In genomic region chr5:67848511-67849014, GRCm38 (mm10) we compare ENCODE assay signal across 8 mouse cellular contexts. TPM values are rescaled to one million over a fixed set of nuclear protein-coding genes. Genes with fewer than 3 reads are reported as not detected.
A peak's percentile ranks its signal among the peaks of the same experiment; 100 is the strongest.
DNase-seq lines count a peak whose midpoint lies in the region; ATAC-seq lines count a peak whose summit lies in the region.
"Had no signal": no experiment of that assay in that cellular context is flagged by ENCODE, and none has a peak within 500 bp of the region (broad histone marks: within the 10 kb centered on the region; RNA-seq: fewer than 3 reads in every experiment).

No protein-coding gene starts in this region.

- no peak overlapping the region for H3K27ac ChIP-seq in kidney, embryonic 16.5 days (ENCODE audit: low read length)
- H3K27ac ChIP-seq in forebrain, embryonic 13.5 days = peak overlapping the region; percentile 81; the same call in 1 of the 2 replicates
- H3K27ac ChIP-seq in hindbrain, embryonic 15.5 days (replicated peaks) = peak overlapping the region; percentile 92
- H3K27ac ChIP-seq in midbrain, embryonic 14.5 days (replicated peaks; ENCODE audit: low read depth, low read length) = peak overlapping the region; percentile 92

- no peak for DNase-seq in kidney, adult 11 months
- DNase-seq in midbrain, embryonic 14.5 days = peak; percentile 56
- no peak for DNase-seq in left cerebral cortex, adult 9 months (ENCODE audit: low spot score in 2 of 2)
- no peak for DNase-seq in gastrocnemius, adult 18-20 months (ENCODE audit: low spot score)
- DNase-seq: kidney, postnatal 25 days had no signal

- ATAC-seq in kidney, embryonic 16.5 days (ENCODE audit: low FRiP score, low TSS enrichment) = no peak
- ATAC-seq in forebrain, embryonic 13.5 days = no peak
- no peak for ATAC-seq in hindbrain, embryonic 15.5 days (ENCODE audit: low FRiP score, low read depth)
- ATAC-seq in midbrain, embryonic 14.5 days (ENCODE audit: low FRiP score, low TSS enrichment) = no peak

- H3K4me3 ChIP-seq in kidney, embryonic 16.5 days (ENCODE audit: low read length) = no peak overlapping the region
- no peak overlapping the region for H3K4me3 ChIP-seq in forebrain, embryonic 13.5 days
- peak overlapping the region; percentile 73 for H3K4me3 ChIP-seq in hindbrain, embryonic 15.5 days
- peak overlapping the region; percentile 89 for H3K4me3 ChIP-seq in midbrain, embryonic 14.5 days (replicated peaks; ENCODE audit: low read depth, low read length)

- H3K9ac ChIP-seq in kidney, embryonic 16.5 days (replicated peaks; ENCODE audit: low read length) = no peak overlapping the region
- no peak overlapping the region for H3K9ac ChIP-seq in forebrain, embryonic 13.5 days
- no peak overlapping the region for H3K9ac ChIP-seq in hindbrain, embryonic 15.5 days
- peak overlapping the region; percentile 34; the same call in 1 of the 2 replicates for H3K9ac ChIP-seq in midbrain, embryonic 14.5 days (replicated peaks; ENCODE audit: low read length)

- H3K27me3 ChIP-seq in kidney, embryonic 16.5 days (ENCODE audit: insufficient read depth, low read length) = no peaks in the 10 kb centered on the region
- H3K27me3 ChIP-seq in forebrain, embryonic 13.5 days = no peaks in the 10 kb centered on the region
- H3K27me3 ChIP-seq in hindbrain, embryonic 15.5 days = no peaks in the 10 kb centered on the region
- no peaks in the 10 kb centered on the region for H3K27me3 ChIP-seq in midbrain, embryonic 14.5 days (ENCODE audit: control insufficient read depth, insufficient read depth, low read length)

- H3K9me3 ChIP-seq in kidney, embryonic 16.5 days (ENCODE audit: low read length) = no peaks in the 10 kb centered on the region
- H3K9me3 ChIP-seq in forebrain, embryonic 13.5 days (replicated peaks) = no peaks in the 10 kb centered on the region
- no peaks in the 10 kb centered on the region for H3K9me3 ChIP-seq in hindbrain, embryonic 15.5 days
- no peaks in the 10 kb centered on the region for H3K9me3 ChIP-seq in midbrain, embryonic 14.5 days (ENCODE audit: control insufficient read depth, low read length)

- peak overlapping the region; percentile 97; the same call in 1 of the 2 replicates for H3K4me2 ChIP-seq in kidney, embryonic 16.5 days (replicated peaks; ENCODE audit: low read depth, low read length)
- peak overlapping the region; percentile 80 for H3K4me2 ChIP-seq in forebrain, embryonic 13.5 days
- H3K4me2 ChIP-seq in hindbrain, embryonic 15.5 days = peak overlapping the region; percentile 73
- H3K4me2 ChIP-seq in midbrain, embryonic 14.5 days (ENCODE audit: low read length) = peak overlapping the region; percentile 75

- peaks cover 27% of the 10 kb centered on the region for H3K4me1 ChIP-seq in kidney, embryonic 16.5 days (ENCODE audit: insufficient read depth, low read length)
- peaks cover 35% of the 10 kb centered on the region for H3K4me1 ChIP-seq in forebrain, embryonic 13.5 days
- peaks cover 36% of the 10 kb centered on the region for H3K4me1 ChIP-seq in hindbrain, embryonic 15.5 days (replicated peaks)
- H3K4me1 ChIP-seq in midbrain, embryonic 14.5 days (ENCODE audit: control insufficient read depth, insufficient read depth, low read length) = peaks cover 32% of the 10 kb centered on the region

- H3K36me3 ChIP-seq in kidney, embryonic 16.5 days (ENCODE audit: insufficient read depth, low read length) = no peaks in the 10 kb centered on the region
- H3K36me3 ChIP-seq in forebrain, embryonic 13.5 days (ENCODE audit: poor library complexity, severe bottlenecking) = no peaks in the 10 kb centered on the region
- no peaks in the 10 kb centered on the region for H3K36me3 ChIP-seq in hindbrain, embryonic 15.5 days
- H3K36me3 ChIP-seq in midbrain, embryonic 14.5 days (ENCODE audit: control insufficient read depth, insufficient read depth, low read length) = no peaks in the 10 kb centered on the region

- 54% methylated on average over 12 of the region's 12 CpGs for WGBS in kidney, embryonic 16.5 days
- WGBS in forebrain, embryonic 13.5 days = 58% methylated on average over 12 of the region's 12 CpGs
- WGBS in hindbrain, embryonic 15.5 days = 36% methylated on average over 12 of the region's 12 CpGs
- 29% methylated on average over 12 of the region's 12 CpGs for WGBS in midbrain, embryonic 14.5 days

RNA-seq across cellular contexts. Expression of gene Atp8a1, which starts 1.3 kb away (rescaled TPM):
- 10.7 and 12.1 TPM in 2 replicates for polyA plus RNA-seq in kidney, embryonic 16.5 days (2015; fragmentation: Nextera tagmentation; extraction: Ambion mirVana)
- 18.0 and 22.6 TPM in 2 replicates for polyA plus RNA-seq in forebrain, embryonic 13.5 days (2015; fragmentation: Nextera tagmentation; extraction: Ambion mirVana)
- 49.4 and 56.7 TPM in 2 replicates for polyA plus RNA-seq in hindbrain, embryonic 15.5 days (2015; fragmentation: Nextera tagmentation; extraction: Ambion mirVana)
- polyA plus RNA-seq in midbrain, embryonic 14.5 days (2014; fragmentation: Nextera tagmentation; extraction: Ambion mirVana) = 42.0 and 54.7 TPM in 2 replicates
- 10 to 100 TPM; 60.4 to 75.3 TPM for total RNA-seq in gastrocnemius, adult 18-20 months (2021)

Comparison
In these comparisons a context has a peak if more than half of its experiments do, and no peak if none do; other contexts are left out.
1. H3K4me3 ChIP-seq: peak in hindbrain, embryonic 15.5 days (single experiment) and midbrain, embryonic 14.5 days (single experiment); none in kidney, embryonic 16.5 days (single experiment) and forebrain, embryonic 13.5 days (single experiment).
2. Peak in every context shown above with its lines, with median percentiles within 50 percentile points of each other: H3K4me2 ChIP-seq.